Comparison of ENCODE assay signal across 13 mouse cellular contexts in the genomic region with DNA sequence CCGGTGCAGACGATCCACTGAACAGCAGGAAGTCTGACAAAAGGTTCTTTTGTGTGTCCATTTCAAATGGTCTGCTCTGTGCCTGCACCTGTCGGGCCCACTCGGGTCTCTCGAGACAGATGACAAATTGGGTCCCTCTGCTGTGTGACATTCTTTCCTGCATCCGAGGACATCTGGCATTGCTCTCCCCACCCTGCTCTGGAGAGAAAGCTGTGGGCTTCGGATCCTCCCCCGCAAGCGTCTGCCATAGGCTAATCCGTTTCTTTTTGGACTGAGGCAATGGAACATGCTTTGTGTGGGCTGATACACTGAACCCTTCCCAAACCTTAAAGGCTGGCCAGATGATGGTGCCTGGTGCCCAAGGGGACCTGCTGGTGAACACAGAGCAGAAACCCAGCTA. TPM values are rescaled to one million over a fixed set of nuclear protein-coding genes. Genes with fewer than 3 reads are reported as not detected.
DNase-seq lines count a peak whose midpoint lies in the region; ATAC-seq and TF ChIP-seq lines count a peak whose summit lies in the region.
"Had no signal": no experiment of that assay in that cellular context is flagged by ENCODE, and none has a peak within 500 bp of the region (broad histone marks: within the 10 kb centered on the region; RNA-seq: fewer than 3 reads in every experiment).

No protein-coding gene starts in this region.

- H3K27ac ChIP-seq in neural tube, embryonic 11.5 days (ENCODE audit: low read depth, low read length): no peak overlapping the region
- H3K27ac ChIP-seq in neural tube, embryonic 15.5 days (replicated peaks): no peak overlapping the region
- H3K27ac ChIP-seq in hindbrain, postnatal 0 days: no peak overlapping the region
- H3K27ac ChIP-seq: embryonic facial prominence, embryonic 15.5 days; heart, embryonic 13.5 days; lung, embryonic 15.5 days had no signal

- H3K9me3 ChIP-seq in neural tube, embryonic 11.5 days (ENCODE audit: control insufficient read depth, low read length): no peaks in the 10 kb centered on the region
- H3K9me3 ChIP-seq in neural tube, embryonic 15.5 days (replicated peaks): no peaks in the 10 kb centered on the region
- no peaks in the 10 kb centered on the region for H3K9me3 ChIP-seq in hindbrain, postnatal 0 days (ENCODE audit: low read length)
- H3K9me3 ChIP-seq: embryonic facial prominence, embryonic 15.5 days; heart, embryonic 13.5 days; lung, embryonic 15.5 days had no signal

- intact Hi-C loops in left cerebral cortex, postnatal 4 days (cut with DNase I): no loop called here

- no peaks in the 10 kb centered on the region for H3K36me3 ChIP-seq in neural tube, embryonic 11.5 days (ENCODE audit: control insufficient read depth, insufficient read depth, low read length)
- H3K36me3 ChIP-seq in neural tube, embryonic 15.5 days: no peaks in the 10 kb centered on the region
- no peaks in the 10 kb centered on the region for H3K36me3 ChIP-seq in hindbrain, postnatal 0 days (ENCODE audit: insufficient read depth, low read length)
- H3K36me3 ChIP-seq: embryonic facial prominence, embryonic 15.5 days; G1E; heart, embryonic 13.5 days; lung, embryonic 15.5 days had no signal

- no peaks in the 10 kb centered on the region for H3K27me3 ChIP-seq in neural tube, embryonic 11.5 days (ENCODE audit: control insufficient read depth, insufficient read depth, low read length)
- no peaks in the 10 kb centered on the region for H3K27me3 ChIP-seq in neural tube, embryonic 15.5 days (replicated peaks)
- no peaks in the 10 kb centered on the region for H3K27me3 ChIP-seq in hindbrain, postnatal 0 days (ENCODE audit: insufficient read depth, low read length)
- H3K27me3 ChIP-seq: embryonic facial prominence, embryonic 15.5 days; lung, embryonic 15.5 days had no signal

- TF ChIP-seq CTCF in hindbrain, postnatal 0 days (IDR thresholded peaks at IDR 0.05; ENCODE audit: low read depth): no peak

- no peak overlapping the region for H3K4me3 ChIP-seq in neural tube, embryonic 11.5 days (ENCODE audit: low read depth, low read length)
- no peak overlapping the region for H3K4me3 ChIP-seq in neural tube, embryonic 15.5 days (replicated peaks)
- H3K4me3 ChIP-seq in hindbrain, postnatal 0 days (ENCODE audit: low read length): no peak overlapping the region
- H3K4me3 ChIP-seq: embryonic facial prominence, embryonic 15.5 days; heart, embryonic 13.5 days; lung, embryonic 15.5 days had no signal

- 0 out of 2 replicates have a peak, but pooled peaks cover 3% of the 10 kb centered on the region for H3K4me1 ChIP-seq in neural tube, embryonic 11.5 days (ENCODE audit: control insufficient read depth, insufficient read depth, low read length)
- H3K4me1 ChIP-seq in neural tube, embryonic 15.5 days: peaks cover 17% of the 10 kb centered on the region
- H3K4me1 ChIP-seq in hindbrain, postnatal 0 days (ENCODE audit: insufficient read depth, low read length): no peaks in the 10 kb centered on the region
- H3K4me1 ChIP-seq: embryonic facial prominence, embryonic 15.5 days; lung, embryonic 15.5 days had no signal

- peak; percentile 9; the same call in 1 of the 2 replicates for ATAC-seq in neural tube, embryonic 11.5 days (ENCODE audit: insufficient read depth, low FRiP score, low TSS enrichment)
- ATAC-seq in neural tube, embryonic 15.5 days (ENCODE audit: low FRiP score): no peak
- 0 out of 2 replicates have a peak, but pooled peaks have one; percentile 50 for ATAC-seq in hindbrain, postnatal 0 days

- 44% methylated on average over 10 of the region's 10 CpGs for WGBS in neural tube, embryonic 11.5 days
- WGBS in neural tube, embryonic 15.5 days: 11% methylated on average over 10 of the region's 10 CpGs
- WGBS in hindbrain, postnatal 0 days: 23% methylated on average over 10 of the region's 10 CpGs

- peak; percentile 61 for DNase-seq in neural tube, embryonic 11.5 days (ENCODE audit: low spot score)
- DNase-seq in hindbrain, postnatal 0 days (ENCODE audit: low spot score): peak; percentile 39
- peak; percentile 44 for DNase-seq in left cerebral cortex, postnatal 4 days
- no peak for DNase-seq in urinary bladder, postnatal 4 days (ENCODE audit: low spot score in 2 of 2)
- DNase-seq in thymus, adult 18-20 months: no peak
- no peak for DNase-seq in T-cell, adult 2 months (ENCODE audit: low spot score)
- DNase-seq: adrenal gland, postnatal 25 days; kidney, postnatal 4 days had no signal

- H3K9ac ChIP-seq in neural tube, embryonic 11.5 days (ENCODE audit: low read length): no peak overlapping the region
- H3K9ac ChIP-seq in neural tube, embryonic 15.5 days (replicated peaks): no peak overlapping the region
- H3K9ac ChIP-seq in hindbrain, postnatal 0 days (replicated peaks; ENCODE audit: low read length): no peak overlapping the region
- H3K9ac ChIP-seq: embryonic facial prominence, embryonic 15.5 days; heart, embryonic 13.5 days; lung, embryonic 15.5 days had no signal

- no peak overlapping the region for H3K4me2 ChIP-seq in neural tube, embryonic 11.5 days (ENCODE audit: low read depth)
- no peak overlapping the region for H3K4me2 ChIP-seq in neural tube, embryonic 15.5 days
- no peak overlapping the region for H3K4me2 ChIP-seq in hindbrain, postnatal 0 days (ENCODE audit: low read depth, low read length)
- H3K4me2 ChIP-seq: embryonic facial prominence, embryonic 15.5 days; heart, embryonic 13.5 days; lung, embryonic 15.5 days had no signal

RNA-seq across cellular contexts. Expression of gene Nphp4, which starts 23.4 kb away (rescaled TPM):
- polyA plus RNA-seq in neural tube, embryonic 11.5 days (2014; fragmentation: Nextera tagmentation; extraction: Ambion mirVana): 4.6 and 5.0 TPM in 2 replicates
- 4.9 and 5.4 TPM in 2 replicates for polyA plus RNA-seq in neural tube, embryonic 15.5 days (2015; fragmentation: Nextera tagmentation; extraction: Ambion mirVana)
- total RNA-seq in hindbrain, postnatal 0 days (2014; rRNA removed): 8.7 and 10.4 TPM in 2 replicates
- polyA plus RNA-seq in hindbrain, postnatal 0 days (2015; fragmentation: Nextera tagmentation; extraction: Ambion mirVana): 3.9 and 4.0 TPM in 2 replicates
- total RNA-seq in left cerebral cortex, postnatal 4 days (2021): 10 to 100 TPM; 10.5 to 12.1 TPM
- total RNA-seq: G1E had no signal
- polyA plus RNA-seq: G1E had no signal

RNA-seq across cellular contexts. Expression of gene Kcnab2, which starts 24.6 kb away (rescaled TPM):
- 8.5 and 8.6 TPM in 2 replicates for polyA plus RNA-seq in neural tube, embryonic 11.5 days (2014; fragmentation: Nextera tagmentation; extraction: Ambion mirVana)
- polyA plus RNA-seq in neural tube, embryonic 15.5 days (2015; fragmentation: Nextera tagmentation; extraction: Ambion mirVana): 37.1 and 50.5 TPM in 2 replicates
- total RNA-seq in hindbrain, postnatal 0 days (2014; rRNA removed): 54.0 and 55.6 TPM in 2 replicates
- 30.8 and 33.2 TPM in 2 replicates for polyA plus RNA-seq in hindbrain, postnatal 0 days (2015; fragmentation: Nextera tagmentation; extraction: Ambion mirVana)
- 10 to 100 TPM; 35.0 to 43.6 TPM for total RNA-seq in left cerebral cortex, postnatal 4 days (2021)
- total RNA-seq: G1E had no signal

Comparison
In these comparisons a context has a peak if more than half of its experiments do, and no peak if none do; other contexts are left out.
1. DNase-seq: peak in neural tube, embryonic 11.5 days (single experiment), hindbrain, postnatal 0 days (single experiment) and left cerebral cortex, postnatal 4 days (single experiment); none in urinary bladder, postnatal 4 days (0 of 2), thymus, adult 18-20 months (0 of 2) and T-cell, adult 2 months (single experiment).